In the genomic region with DNA sequence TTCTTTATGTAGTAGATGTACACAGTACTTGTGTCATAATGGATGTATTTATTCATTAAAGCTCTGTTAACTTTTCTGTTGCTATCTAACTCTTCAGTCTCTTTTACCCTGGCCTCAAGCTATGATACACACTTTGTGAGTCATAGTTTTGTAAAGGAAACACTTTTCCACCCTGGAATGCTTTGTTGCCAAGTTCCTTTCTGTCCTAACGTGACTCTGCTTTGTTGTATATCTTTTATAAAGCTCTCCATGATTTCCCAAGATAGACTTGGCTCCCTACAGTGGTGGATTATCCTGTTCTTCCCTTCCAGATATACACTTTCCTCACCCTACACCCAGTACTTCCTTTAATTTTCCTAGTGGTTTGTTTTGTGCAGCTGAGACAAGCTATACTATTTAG, we compare ENCODE assay signal across 20 mouse cellular contexts. TPM values are rescaled to one million over a fixed set of nuclear protein-coding genes. Genes with fewer than 3 reads are reported as not detected.
DNase-seq lines count a peak whose midpoint lies in the region; ATAC-seq and TF ChIP-seq lines count a peak whose summit lies in the region.
"Had no signal": no experiment of that assay in that cellular context is flagged by ENCODE, and none has a peak within 500 bp of the region (broad histone marks: within the 10 kb centered on the region; RNA-seq: fewer than 3 reads in every experiment).

No protein-coding gene starts in this region.

- H3K9me3 ChIP-seq in heart, embryonic 14.5 days (ENCODE audit: control insufficient read depth, low read length): no peaks in the 10 kb centered on the region
- no peaks in the 10 kb centered on the region for H3K9me3 ChIP-seq in midbrain, embryonic 11.5 days (ENCODE audit: control insufficient read depth, low read length)
- H3K9me3 ChIP-seq in midbrain, postnatal 0 days (ENCODE audit: low read length): no peaks in the 10 kb centered on the region
- H3K9me3 ChIP-seq in embryonic facial prominence, embryonic 10.5 days: no peaks in the 10 kb centered on the region
- no peaks in the 10 kb centered on the region for H3K9me3 ChIP-seq in liver, embryonic 16.5 days (replicated peaks; ENCODE audit: control insufficient read depth, low read length)
- H3K9me3 ChIP-seq: embryonic facial prominence, embryonic 13.5 days; hindbrain, embryonic 13.5 days had no signal

- H3K4me3 ChIP-seq in heart, embryonic 14.5 days (ENCODE audit: control insufficient read depth in 1 of 2, insufficient read depth in 1 of 2, low read depth in 1 of 2, low read length in 2 of 2): no peak overlapping the region
- H3K4me3 ChIP-seq in heart, adult 2 months: no peak overlapping the region
- H3K4me3 ChIP-seq in midbrain, embryonic 11.5 days (ENCODE audit: low read depth, low read length): no peak overlapping the region
- no peak overlapping the region for H3K4me3 ChIP-seq in midbrain, postnatal 0 days (ENCODE audit: low read depth, low read length)
- H3K4me3 ChIP-seq in embryonic facial prominence, embryonic 10.5 days: peak overlapping the region; percentile 13; the same call in 1 of the 2 replicates
- H3K4me3 ChIP-seq in liver, embryonic 16.5 days (ENCODE audit: low read depth, low read length): no peak overlapping the region
- H3K4me3 ChIP-seq: gastrocnemius, adult 2 months; hindbrain, embryonic 13.5 days had no signal

- TF ChIP-seq EP300 in heart, adult 2 months (IDR thresholded peaks at IDR 0.05; ENCODE audit: insufficient read depth, low read depth, low read length): no peak

- no peak overlapping the region for H3K27ac ChIP-seq in heart, embryonic 14.5 days (replicated peaks in 1 of 2; ENCODE audit: control insufficient read depth in 1 of 2, insufficient read depth in 1 of 2, low read depth in 2 of 2, low read length in 2 of 2)
- no peak overlapping the region for H3K27ac ChIP-seq in heart, adult 2 months
- H3K27ac ChIP-seq in midbrain, embryonic 11.5 days (ENCODE audit: low read depth, low read length): no peak overlapping the region
- H3K27ac ChIP-seq in midbrain, postnatal 0 days (ENCODE audit: low read depth, low read length): no peak overlapping the region
- no peak overlapping the region for H3K27ac ChIP-seq in embryonic facial prominence, embryonic 10.5 days (replicated peaks)
- H3K27ac ChIP-seq in liver, embryonic 16.5 days (ENCODE audit: low read length): no peak overlapping the region
- H3K27ac ChIP-seq: embryonic facial prominence, embryonic 13.5 days; gastrocnemius, adult 2 months; hindbrain, embryonic 13.5 days had no signal

- H3K79me2 ChIP-seq in heart, adult 2 months (replicated peaks; ENCODE audit: control insufficient read depth, insufficient read depth, low read length): peaks cover 3% of the 10 kb centered on the region

- H3K4me1 ChIP-seq in heart, embryonic 14.5 days (ENCODE audit: control insufficient read depth in 2 of 2, insufficient read depth in 2 of 2, low read length in 2 of 2): peaks cover 0 to 33% of the 10 kb centered on the region in 2 experiments; a peak in 3 of 4 replicates
- H3K4me1 ChIP-seq in heart, adult 2 months (ENCODE audit: control insufficient read depth, insufficient read depth, low read length): peaks cover 1% of the 10 kb centered on the region
- H3K4me1 ChIP-seq in midbrain, embryonic 11.5 days (ENCODE audit: control insufficient read depth, insufficient read depth, low read length): peaks cover 15% of the 10 kb centered on the region
- peaks cover 14% of the 10 kb centered on the region; the same call in 1 of the 2 replicates for H3K4me1 ChIP-seq in midbrain, postnatal 0 days (ENCODE audit: insufficient read depth, low read length)
- H3K4me1 ChIP-seq in embryonic facial prominence, embryonic 10.5 days: peaks cover 33% of the 10 kb centered on the region
- peaks cover 21% of the 10 kb centered on the region for H3K4me1 ChIP-seq in liver, embryonic 16.5 days (ENCODE audit: control insufficient read depth, low read depth, low read length)

- intact Hi-C loops in heart, adult 2 months (cut with DNase I): no loop called here

- 10% methylated on average over 1 of the region's 1 CpGs for WGBS in heart, embryonic 14.5 days
- 16% methylated on average over 1 of the region's 1 CpGs for WGBS in heart, adult 2 months
- 59% methylated on average over 1 of the region's 1 CpGs for WGBS in midbrain, embryonic 11.5 days
- 41% methylated on average over 1 of the region's 1 CpGs for WGBS in midbrain, postnatal 0 days
- 79% methylated on average over 1 of the region's 1 CpGs for WGBS in embryonic facial prominence, embryonic 10.5 days
- 63% methylated on average over 1 of the region's 1 CpGs for WGBS in liver, embryonic 16.5 days (ENCODE audit: insufficient replicate concordance)

- H3K9ac ChIP-seq in heart, embryonic 14.5 days (ENCODE audit: low read length): no peak overlapping the region
- H3K9ac ChIP-seq in heart, adult 2 months (ENCODE audit: low read depth, low read length): no peak overlapping the region
- no peak overlapping the region for H3K9ac ChIP-seq in midbrain, embryonic 11.5 days (ENCODE audit: low read length)
- H3K9ac ChIP-seq in midbrain, postnatal 0 days (replicated peaks; ENCODE audit: low read length, poor library complexity, severe bottlenecking): no peak overlapping the region
- H3K9ac ChIP-seq in liver, embryonic 16.5 days (ENCODE audit: low read depth, low read length): no peak overlapping the region
- H3K9ac ChIP-seq: embryonic facial prominence, embryonic 13.5 days had no signal

- H3K4me2 ChIP-seq in heart, embryonic 14.5 days (ENCODE audit: low read length): peak overlapping the region; percentile 36
- H3K4me2 ChIP-seq in midbrain, embryonic 11.5 days: no peak overlapping the region
- H3K4me2 ChIP-seq in midbrain, postnatal 0 days (ENCODE audit: low read depth, low read length, poor library complexity, severe bottlenecking): no peak overlapping the region
- H3K4me2 ChIP-seq in liver, embryonic 16.5 days (ENCODE audit: low read depth, low read length): peak overlapping the region; percentile 25

- TF ChIP-seq CTCF in heart, adult 2 months (IDR thresholded peaks at IDR 0.05): no peak
- TF ChIP-seq CTCF in midbrain, postnatal 0 days (IDR thresholded peaks at IDR 0.05): no peak

- ATAC-seq in heart, embryonic 14.5 days (ENCODE audit: insufficient number of reproducible peaks, insufficient read depth, low FRiP score, low read depth): no peak
- ATAC-seq in midbrain, embryonic 11.5 days (ENCODE audit: low FRiP score): no peak
- no peak for ATAC-seq in midbrain, postnatal 0 days (ENCODE audit: low FRiP score)
- ATAC-seq in liver, embryonic 16.5 days (ENCODE audit: low read depth): no peak
- no peak for ATAC-seq in erythroid progenitor cell, adult 5-6 weeks (replicated peaks; ENCODE audit: low FRiP score, poor library complexity, severe bottlenecking)
- ATAC-seq: CD4-positive, CD25-positive, alpha-beta regulatory T cell, adult 4 months had no signal

- TF ChIP-seq POLR2A in heart, adult 2 months (IDR thresholded peaks at IDR 0.05; ENCODE audit: insufficient read depth, low read depth, low read length): no peak

- peaks cover 56% of the 10 kb centered on the region for H3K36me3 ChIP-seq in heart, embryonic 14.5 days (ENCODE audit: control insufficient read depth, insufficient read depth, low read length)
- peaks cover 17% of the 10 kb centered on the region for H3K36me3 ChIP-seq in heart, adult 2 months (ENCODE audit: control insufficient read depth, insufficient read depth, low read length)
- peaks cover 8% of the 10 kb centered on the region for H3K36me3 ChIP-seq in midbrain, embryonic 11.5 days (ENCODE audit: control insufficient read depth, insufficient read depth, low read length)
- H3K36me3 ChIP-seq in midbrain, postnatal 0 days (ENCODE audit: insufficient read depth, low read length): peaks cover 16% of the 10 kb centered on the region
- peaks cover 59% of the 10 kb centered on the region for H3K36me3 ChIP-seq in embryonic facial prominence, embryonic 10.5 days (replicated peaks)
- peaks cover 39% of the 10 kb centered on the region for H3K36me3 ChIP-seq in liver, embryonic 16.5 days (ENCODE audit: control insufficient read depth, insufficient read depth)

- DNase-seq in heart, adult 2 months: no peak
- peak; percentile 35 for DNase-seq in midbrain, embryonic 11.5 days (ENCODE audit: low spot score, missing footprints)
- DNase-seq in midbrain, postnatal 0 days (ENCODE audit: low spot score): no peak
- DNase-seq in embryonic facial prominence, embryonic 10.5 days (ENCODE audit: low spot score): no peak
- no peak for DNase-seq in adrenal gland, adult 18-20 months (ENCODE audit: low spot score in 2 of 2)
- DNase-seq: adrenal gland, postnatal 14 days; cerebellum, adult 18-20 months; gastrocnemius, adult 2 months; heart, adult 18-20 months; heart, postnatal 14 days; kidney, adult 11 months; kidney, postnatal 10 days; layer of hippocampus, adult 9-11 months; midbrain, embryonic 14.5 days had no signal

- H3K27me3 ChIP-seq in heart, embryonic 14.5 days (ENCODE audit: control insufficient read depth, insufficient read depth, low read length): no peaks in the 10 kb centered on the region
- H3K27me3 ChIP-seq in heart, adult 2 months (ENCODE audit: control insufficient read depth, insufficient read depth, low read length): no peaks in the 10 kb centered on the region
- no peaks in the 10 kb centered on the region for H3K27me3 ChIP-seq in midbrain, embryonic 11.5 days (ENCODE audit: control insufficient read depth, insufficient read depth, low read length)
- H3K27me3 ChIP-seq in midbrain, postnatal 0 days (ENCODE audit: insufficient read depth, low read length): no peaks in the 10 kb centered on the region
- no peaks in the 10 kb centered on the region for H3K27me3 ChIP-seq in embryonic facial prominence, embryonic 10.5 days (replicated peaks; ENCODE audit: low read depth, poor library complexity, severe bottlenecking)
- no peaks in the 10 kb centered on the region for H3K27me3 ChIP-seq in liver, embryonic 16.5 days (ENCODE audit: control insufficient read depth, insufficient read depth, low read depth, low read length)
- H3K27me3 ChIP-seq: embryonic facial prominence, embryonic 13.5 days; hindbrain, embryonic 13.5 days had no signal

RNA-seq across cellular contexts. Expression of gene Vps35, which starts 2.3 kb away (rescaled TPM):
- 106 and 110 TPM in 2 replicates for polyA plus RNA-seq in heart, embryonic 14.5 days (2014; fragmentation: Nextera tagmentation; extraction: Ambion mirVana)
- total RNA-seq in heart, adult 2 months (2021): 10 to 100 TPM; 63.5 to 68.9 TPM
- 19.0 and 40.9 TPM in 2 replicates for polyA plus RNA-seq in heart, adult 2 months (2012; rRNA removed)
- 182 and 208 TPM in 2 replicates for polyA plus RNA-seq in midbrain, embryonic 11.5 days (2014; fragmentation: Nextera tagmentation; extraction: Ambion mirVana)
- total RNA-seq in midbrain, postnatal 0 days (2014; rRNA removed): 121 and 136 TPM in 2 replicates
- polyA plus RNA-seq in midbrain, postnatal 0 days (2015; fragmentation: Nextera tagmentation; extraction: Ambion mirVana): 154 TPM in 2 replicates
- polyA plus RNA-seq in embryonic facial prominence, embryonic 10.5 days (2016; fragmentation: Nextera tagmentation; extraction: Ambion mirVana): 140 and 147 TPM in 2 replicates
- polyA plus RNA-seq in liver, embryonic 16.5 days (2015; fragmentation: Nextera tagmentation; extraction: Ambion mirVana): 88.1 and 93.8 TPM in 2 replicates
- 89.0 and 125 TPM in 2 replicates for total RNA-seq in erythroid progenitor cell, adult 5-6 weeks (2015; ENCODE audit: low replicate concordance)
- total RNA-seq in erythroid progenitor cell, adult 5-6 weeks (2017; ENCODE audit: low replicate concordance): 85.3 and 118 TPM in 2 replicates
- 100 to 1,000 TPM in 1 of 2 experiments, 10 to 100 TPM in 1; 92.6 to 101 TPM for total RNA-seq in adrenal gland, adult 18-20 months (2021)

RNA-seq across cellular contexts. Expression of gene Orc6, which starts 2.5 kb away (rescaled TPM):
- polyA plus RNA-seq in heart, embryonic 14.5 days (2014; fragmentation: Nextera tagmentation; extraction: Ambion mirVana): 61.7 and 61.8 TPM in 2 replicates
- 1 to 10 TPM; 5.2 to 5.5 TPM for total RNA-seq in heart, adult 2 months (2021)
- 6.1 and 7.1 TPM in 2 replicates for polyA plus RNA-seq in heart, adult 2 months (2012; rRNA removed)
- polyA plus RNA-seq in midbrain, embryonic 11.5 days (2014; fragmentation: Nextera tagmentation; extraction: Ambion mirVana): 140 and 143 TPM in 2 replicates
- total RNA-seq in midbrain, postnatal 0 days (2014; rRNA removed): 33.4 and 42.6 TPM in 2 replicates
- polyA plus RNA-seq in midbrain, postnatal 0 days (2015; fragmentation: Nextera tagmentation; extraction: Ambion mirVana): 60.0 and 65.7 TPM in 2 replicates
- 154 and 158 TPM in 2 replicates for polyA plus RNA-seq in embryonic facial prominence, embryonic 10.5 days (2016; fragmentation: Nextera tagmentation; extraction: Ambion mirVana)
- polyA plus RNA-seq in liver, embryonic 16.5 days (2015; fragmentation: Nextera tagmentation; extraction: Ambion mirVana): 68.3 and 78.3 TPM in 2 replicates
- 132 and 186 TPM in 2 replicates for total RNA-seq in erythroid progenitor cell, adult 5-6 weeks (2015; ENCODE audit: low replicate concordance)
- total RNA-seq in erythroid progenitor cell, adult 5-6 weeks (2017; ENCODE audit: low replicate concordance): 128 and 184 TPM in 2 replicates
- total RNA-seq in adrenal gland, adult 18-20 months (2021): 10 to 100 TPM; 11.8 to 14.3 TPM

Comparison
In these comparisons a context has a peak if more than half of its experiments do, and no peak if none do; other contexts are left out.
1. H3K4me2 ChIP-seq: peak in heart, embryonic 14.5 days (single experiment) and liver, embryonic 16.5 days (single experiment); none in midbrain, embryonic 11.5 days (single experiment) and midbrain, postnatal 0 days (single experiment).